Mouse (Mus musculus): ENCODE measurements around the gene Kif26b.

The Kif26b gene

DNA sequence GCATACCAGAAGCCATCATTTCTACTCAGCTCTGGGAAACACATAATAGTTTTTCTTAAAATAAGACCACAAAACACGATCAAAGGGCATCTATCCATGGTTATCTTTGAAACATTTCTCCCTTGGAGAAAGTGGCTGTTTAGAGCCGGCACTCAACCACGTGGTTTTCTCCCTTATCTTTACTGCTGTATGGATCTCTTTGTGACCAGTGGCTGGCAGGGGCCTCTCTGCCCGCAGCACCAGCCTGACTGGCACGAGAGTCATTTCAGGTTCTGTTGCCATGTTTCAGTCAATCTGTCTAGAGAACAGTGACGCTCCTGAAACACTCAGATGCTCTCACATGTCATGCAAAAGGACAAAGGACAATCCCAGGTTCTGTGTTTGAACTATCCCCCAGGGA lies 241.1 kb downstream of the Kif26b start:
- DNase-seq (ENCODE audit: low read depth, low spot score) = no peak

DNA sequence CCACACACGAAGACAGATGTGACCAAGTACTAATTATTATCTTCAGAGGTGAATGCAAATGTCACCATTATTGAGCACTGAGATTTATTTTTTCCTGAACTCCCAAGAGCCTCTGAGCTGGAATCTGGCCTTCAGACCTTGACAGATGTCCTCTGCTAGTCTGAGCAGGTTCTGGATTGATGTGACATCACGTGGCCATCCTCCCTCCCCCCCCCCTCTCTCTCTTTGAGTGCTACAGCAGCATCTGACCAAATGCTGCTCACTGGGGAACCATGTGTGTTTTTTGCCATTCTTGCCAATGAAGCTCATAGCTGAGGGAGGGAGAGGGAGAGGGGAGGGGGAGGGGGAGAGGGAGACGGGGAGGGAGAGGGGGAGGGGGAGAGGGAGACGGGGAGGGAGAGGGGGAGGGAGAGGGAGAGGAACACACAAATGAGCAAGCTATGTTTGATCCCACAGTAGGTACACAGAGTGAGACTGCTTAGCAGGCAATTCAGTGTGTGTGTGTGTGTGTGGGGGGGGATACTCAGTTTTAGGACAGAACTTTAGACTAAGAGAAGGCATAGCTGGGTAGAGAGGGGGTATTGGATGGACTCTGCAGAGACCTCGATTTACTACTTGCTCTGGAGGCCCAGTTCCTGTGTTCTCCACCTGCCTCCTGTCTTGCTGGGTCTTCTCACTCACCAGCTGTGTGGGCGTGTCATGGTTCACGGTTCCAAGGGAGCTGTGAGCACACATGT lies 241.9 kb downstream of the Kif26b start:
- no peak for DNase-seq (ENCODE audit: low read depth, low spot score)

DNA sequence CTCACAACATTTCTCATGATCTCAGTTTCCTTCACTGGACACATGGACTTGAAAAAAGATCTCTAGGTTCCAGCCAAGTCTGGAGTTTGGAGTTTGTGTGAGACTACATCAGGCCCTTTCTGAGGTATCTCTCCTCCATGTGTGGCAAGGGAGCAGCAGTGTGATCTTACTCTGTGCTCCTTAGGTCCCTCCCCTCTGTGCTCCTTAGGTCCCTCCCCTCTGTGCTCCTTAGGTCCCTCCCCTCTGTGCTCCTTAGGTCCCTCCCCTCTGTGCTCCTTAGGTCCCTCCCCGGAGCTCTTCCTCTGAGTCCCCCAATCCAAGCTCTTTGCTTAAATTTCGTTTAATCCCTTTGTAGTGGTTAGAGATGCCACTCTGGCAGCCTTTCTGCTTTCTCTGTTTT lies 250.8 kb downstream of the Kif26b start:
- no peak for DNase-seq (ENCODE audit: low read depth, low spot score)

DNA sequence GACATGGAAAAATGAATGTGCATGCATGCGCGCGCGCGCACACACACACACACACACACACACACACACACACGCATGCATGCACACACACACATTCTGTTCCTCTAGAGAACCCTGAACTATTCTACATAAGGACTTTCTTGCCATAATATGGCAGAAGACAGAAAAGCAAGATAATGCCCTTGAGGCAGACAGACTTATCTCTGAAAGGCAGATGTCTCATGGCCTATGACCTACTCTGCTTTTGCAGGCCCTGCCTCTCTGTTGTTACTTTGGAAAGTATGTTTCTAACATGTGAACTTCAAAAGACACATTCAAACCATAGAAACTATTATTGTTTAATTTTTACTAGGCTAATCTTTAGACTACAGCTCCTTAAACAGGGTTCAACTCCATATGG lies 255.1 kb downstream of the Kif26b start:
- DNase-seq (ENCODE audit: low read depth, low spot score) = no peak

DNA sequence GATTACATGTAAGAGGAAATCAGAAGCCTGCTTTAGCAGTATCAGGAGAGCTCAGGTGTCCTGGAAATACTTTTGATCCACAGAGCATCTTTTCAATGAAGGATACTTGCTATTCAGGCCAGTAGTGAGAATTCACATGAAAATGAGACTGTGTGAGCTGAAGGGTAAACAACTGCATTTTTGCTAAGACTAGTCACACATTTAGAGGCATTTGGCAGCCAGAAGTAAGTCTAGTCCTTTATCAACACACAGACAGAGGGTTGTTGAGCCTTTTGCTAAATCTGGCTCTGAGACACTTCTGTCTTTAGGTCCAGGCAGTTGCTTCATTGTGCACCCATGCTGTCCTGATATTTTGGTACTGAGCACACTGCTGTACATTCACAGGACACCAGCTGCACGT lies 262.3 kb downstream of the Kif26b start:
- no peak for DNase-seq (ENCODE audit: low read depth, low spot score)

DNA sequence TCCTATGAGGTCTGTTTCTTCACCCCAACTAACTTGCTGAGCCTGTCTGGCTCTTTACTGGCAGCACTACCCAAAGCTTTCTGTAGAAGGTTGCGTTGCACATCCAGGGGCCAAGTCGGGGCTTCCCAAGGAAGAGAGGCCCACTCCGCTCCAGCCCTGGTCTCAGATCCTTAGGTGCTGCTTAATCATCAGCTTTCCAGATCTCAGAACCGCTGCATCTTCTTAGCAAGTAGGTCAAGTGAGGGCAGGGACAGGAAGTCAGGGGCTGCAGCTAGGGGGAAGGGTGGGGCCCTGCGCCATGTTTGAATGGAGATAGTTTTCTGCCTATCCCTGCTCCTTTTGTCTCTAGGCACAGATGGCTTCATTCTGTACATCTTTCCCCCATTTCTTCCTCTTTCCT lies 263.8 kb downstream of the Kif26b start:
- no peak for DNase-seq (ENCODE audit: low read depth, low spot score)

DNA sequence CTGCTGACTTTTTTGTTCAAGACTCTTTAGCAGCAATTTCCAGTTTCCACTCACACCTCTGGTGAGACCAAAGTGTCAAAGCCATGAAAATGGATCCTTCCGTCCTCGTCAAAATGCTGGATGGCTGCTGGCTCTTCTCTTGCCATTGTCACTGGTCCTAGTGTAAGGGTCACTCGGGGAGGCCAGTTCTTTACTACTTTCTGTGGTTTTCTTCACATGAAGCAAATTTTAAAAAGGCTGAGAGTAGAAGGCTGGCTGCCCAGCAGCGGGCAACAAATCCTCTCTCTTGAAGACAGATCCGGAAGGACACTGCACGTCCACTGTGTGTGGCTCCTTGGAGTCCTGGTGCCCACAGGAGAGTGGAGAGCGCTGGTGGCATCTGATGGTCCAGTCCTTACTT lies 265.9 kb downstream of the Kif26b start:
- DNase-seq (ENCODE audit: low read depth, low spot score) = no peak

DNA sequence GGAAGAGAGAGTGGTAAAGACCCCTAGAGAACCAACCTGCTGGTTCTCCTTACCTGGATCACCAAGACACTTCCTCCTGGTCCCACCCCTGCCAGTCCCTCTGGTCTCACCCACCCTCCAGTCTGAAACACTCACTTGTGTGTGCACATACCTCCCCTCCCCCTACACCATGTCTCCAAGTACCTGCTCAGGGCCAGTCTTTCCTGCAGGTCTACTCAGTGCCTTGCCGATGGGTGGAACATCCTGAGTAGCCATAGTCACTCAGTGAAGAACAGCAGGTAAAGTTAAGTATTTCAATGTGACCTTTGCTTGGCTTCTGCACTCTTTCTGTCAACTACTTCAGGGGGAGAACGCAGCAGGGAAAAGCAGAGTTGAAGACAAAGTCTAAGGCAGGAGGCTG lies 268.5 kb downstream of the Kif26b start:
- DNase-seq (ENCODE audit: low read depth, low spot score) = no peak

DNA sequence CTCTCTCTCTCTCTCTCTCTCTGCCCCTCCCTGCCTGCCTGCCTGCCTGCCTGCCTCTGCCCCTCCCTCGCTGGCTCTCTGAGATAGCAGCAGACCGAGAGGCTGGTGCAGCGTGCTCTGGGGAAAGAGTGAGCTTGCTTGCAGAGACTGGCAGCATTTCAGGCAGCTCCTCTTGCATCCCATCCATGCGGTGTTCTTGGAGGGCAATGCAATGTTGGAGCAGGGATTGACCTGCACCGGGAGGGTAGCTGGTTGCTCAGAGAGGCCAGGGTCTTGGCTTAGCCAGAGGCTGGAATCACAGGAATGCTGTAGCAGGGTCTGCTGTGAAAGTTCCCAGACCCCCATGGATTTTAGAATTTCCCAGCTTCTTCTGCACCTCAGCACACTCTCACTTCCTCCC lies 269.4 kb downstream of the Kif26b start:
- DNase-seq (ENCODE audit: low read depth, low spot score) = no peak

DNA sequence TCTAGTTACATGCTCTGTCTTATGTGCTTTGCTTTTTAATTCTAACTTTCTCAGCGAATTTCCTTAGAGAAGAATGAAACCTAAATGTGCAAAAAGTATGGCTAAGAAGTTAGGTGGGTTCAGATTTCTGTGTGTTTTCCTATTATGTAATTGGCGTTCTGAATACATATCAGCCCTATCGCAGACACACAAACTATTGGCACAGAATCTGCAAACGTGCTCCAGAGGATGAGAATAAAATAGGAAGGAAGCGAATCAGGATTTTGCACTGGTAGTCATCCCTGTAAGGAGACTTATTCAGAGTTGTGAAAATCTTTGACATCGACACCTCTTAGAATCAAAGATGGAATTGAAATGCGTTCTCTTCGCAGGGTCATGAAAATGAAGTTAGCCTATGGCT lies 270.0 kb downstream of the Kif26b start:
- no peak for DNase-seq (ENCODE audit: low read depth, low spot score)

DNA sequence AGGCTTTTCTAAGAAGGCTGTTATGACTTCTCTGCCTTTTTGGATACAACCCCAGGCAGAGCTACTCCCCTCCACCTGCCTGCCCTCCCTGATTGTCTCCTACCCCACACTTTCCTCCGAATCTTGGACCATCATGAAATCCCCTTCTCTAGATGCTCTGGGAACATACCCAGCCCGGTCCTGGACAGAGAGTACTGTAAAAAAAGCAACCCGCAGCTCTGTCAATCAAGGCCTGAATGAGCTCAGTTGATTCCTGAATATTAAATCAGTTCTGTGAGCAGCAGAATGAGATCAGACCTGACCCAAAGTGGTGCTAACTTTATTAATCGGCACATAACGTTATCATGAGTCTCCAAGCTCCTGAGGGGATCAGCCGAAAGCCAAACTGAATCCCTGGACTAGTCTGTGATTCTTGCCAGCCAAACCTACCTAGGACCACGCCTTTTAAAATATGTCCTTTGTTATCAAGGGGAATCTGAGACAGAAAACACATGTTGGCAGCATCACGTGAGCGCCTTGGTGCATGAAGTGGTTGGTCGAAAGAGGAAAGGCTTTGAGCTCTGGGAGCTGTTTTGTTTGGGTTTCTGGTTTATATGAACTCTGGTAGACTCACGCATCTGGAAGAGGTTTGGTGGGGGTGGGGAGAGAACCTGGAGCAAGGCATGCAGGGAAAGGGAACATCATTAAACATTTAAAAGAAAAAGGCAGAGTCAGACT lies 271.1 kb downstream of the Kif26b start:
- DNase-seq (ENCODE audit: low read depth, low spot score) = no peak

DNA sequence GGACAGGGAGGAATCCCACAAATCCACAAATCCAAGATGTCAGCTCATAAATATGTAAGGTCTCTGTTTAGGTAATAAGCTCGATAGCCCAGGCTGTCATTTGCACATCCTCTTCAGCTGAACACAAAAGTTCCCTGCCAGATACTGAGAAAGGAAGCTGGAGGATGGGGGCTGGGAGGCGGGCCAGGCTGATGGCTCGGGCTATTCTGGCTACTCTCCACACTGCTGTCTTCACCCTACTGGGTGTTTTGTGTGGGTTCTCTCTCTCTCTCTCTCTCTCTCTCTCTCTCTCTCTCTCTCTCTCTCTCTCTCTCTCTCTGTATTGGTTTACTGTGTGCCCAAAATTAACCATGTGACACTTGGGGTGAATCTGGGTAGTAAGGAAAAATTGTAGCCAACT lies 274.2 kb downstream of the Kif26b start:
- no peak for DNase-seq (ENCODE audit: low read depth, low spot score)

DNA sequence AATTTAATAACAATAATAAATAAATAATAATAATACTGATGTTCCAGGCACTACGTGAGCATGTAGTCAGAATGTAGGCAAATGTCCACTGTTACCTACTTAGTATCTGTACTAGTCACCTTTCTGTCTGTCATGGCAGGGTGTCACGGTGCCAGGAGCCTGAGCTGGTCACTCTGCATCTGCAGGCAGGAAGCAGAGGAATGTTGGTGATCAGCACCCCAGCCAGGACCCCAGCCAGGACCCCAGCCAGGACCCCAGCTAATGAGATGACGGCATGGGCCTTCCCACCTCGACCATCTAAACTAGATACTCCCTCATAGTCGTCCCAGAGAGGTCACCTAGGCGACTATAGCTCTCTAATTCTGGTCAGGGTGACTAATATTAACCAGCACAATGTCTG lies 288.6 kb downstream of the Kif26b start:
- DNase-seq (ENCODE audit: low read depth, low spot score) = no peak

DNA sequence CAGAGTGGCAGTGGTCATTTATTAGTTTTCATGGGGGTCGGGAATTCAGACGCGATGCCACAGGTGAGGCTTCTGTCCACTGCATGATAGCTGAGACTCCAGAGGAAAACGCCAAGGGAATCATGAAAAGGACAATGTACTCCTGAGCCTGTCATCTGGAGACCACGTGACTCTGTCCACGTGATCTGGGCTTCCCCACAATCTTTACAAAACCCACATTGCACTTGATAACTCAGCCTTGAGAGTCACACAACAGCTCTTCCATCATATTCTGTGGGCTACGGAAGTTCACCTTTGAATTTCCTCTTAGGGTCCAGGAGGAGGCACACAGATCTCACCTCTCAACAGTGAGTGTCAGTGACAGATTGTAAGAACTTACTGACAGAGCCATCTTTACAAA lies 290.1 kb downstream of the Kif26b start:
- DNase-seq (ENCODE audit: low read depth, low spot score) = no peak

DNA sequence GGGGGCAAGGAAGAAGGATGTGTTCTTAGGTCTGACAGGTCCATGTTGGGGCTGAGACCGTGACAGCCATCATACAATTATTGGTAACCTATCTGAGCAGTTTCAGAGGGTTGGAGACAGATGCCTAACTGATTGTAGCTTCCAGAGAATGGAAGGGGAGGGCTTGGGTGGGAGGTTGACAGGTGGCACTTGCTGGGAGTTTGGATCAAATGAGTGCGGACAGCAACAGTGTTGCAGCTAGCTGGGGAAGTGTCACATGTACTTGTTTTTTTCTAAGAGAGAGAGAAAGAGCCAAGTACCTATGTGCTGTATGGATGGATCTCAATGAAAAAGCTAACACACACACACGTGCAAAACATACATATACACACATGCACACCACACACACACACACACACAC lies 291.2 kb downstream of the Kif26b start:
- DNase-seq (ENCODE audit: low read depth, low spot score) = no peak

DNA sequence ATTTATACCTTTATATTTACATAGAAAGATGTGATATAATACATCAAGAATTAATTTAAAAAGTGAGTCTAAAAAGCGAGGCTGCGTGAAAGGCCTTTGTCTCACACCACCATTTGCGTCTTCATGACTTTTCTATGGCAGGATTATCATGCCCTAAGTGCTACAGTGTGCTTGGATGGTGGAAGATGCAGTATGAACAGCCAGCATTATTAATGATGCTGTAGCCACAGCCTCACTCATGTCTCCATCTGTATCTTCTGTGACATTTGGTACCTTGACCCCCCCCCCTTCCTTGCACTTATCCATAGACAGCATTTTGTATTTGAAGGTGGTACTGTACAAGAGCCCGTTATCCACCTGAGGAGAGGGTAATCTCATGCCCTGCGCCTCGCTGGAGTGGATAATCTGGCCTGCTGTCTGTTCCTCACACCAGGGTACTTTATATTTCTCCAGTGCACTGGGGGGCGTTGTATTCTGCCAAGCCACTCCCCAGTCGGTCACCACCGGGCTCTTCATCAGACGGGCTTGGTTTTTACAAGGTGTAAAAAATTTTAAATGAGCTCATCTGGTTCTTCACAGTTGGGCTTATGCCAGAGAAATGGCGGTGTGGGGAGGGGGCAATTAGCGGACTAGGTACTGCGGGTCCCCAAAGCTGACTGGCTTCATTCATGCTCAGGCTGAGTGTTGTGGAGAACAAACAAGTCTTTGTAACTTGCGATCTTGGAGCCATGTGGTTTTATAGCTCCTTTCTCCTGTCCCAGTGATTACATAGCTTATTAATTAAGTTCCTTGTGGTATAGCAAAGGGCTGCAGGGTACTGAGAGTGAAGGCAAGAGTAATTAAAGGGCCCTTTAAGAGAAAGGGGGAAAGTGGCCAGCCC lies 291.9 kb downstream of the Kif26b start:
- no peak for DNase-seq (ENCODE audit: low read depth, low spot score)

DNA sequence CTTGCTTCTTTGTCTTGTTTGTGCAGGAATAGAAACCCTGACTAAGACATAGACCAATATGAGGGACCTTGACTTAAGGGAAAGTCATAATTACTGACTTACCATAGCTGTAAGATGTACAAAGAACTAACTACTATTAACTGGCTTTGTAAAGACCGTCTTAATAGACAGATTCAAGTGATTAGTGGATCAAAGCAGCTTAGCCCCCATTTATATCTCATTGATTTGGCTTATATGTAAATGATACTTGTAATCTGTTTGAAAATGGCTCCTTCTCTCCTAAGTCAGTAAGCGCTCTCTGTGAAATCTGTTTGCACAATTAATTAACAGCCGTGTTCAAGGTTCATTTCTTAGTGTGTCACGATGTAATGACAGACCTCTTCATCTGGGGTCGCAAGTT lies 295.9 kb downstream of the Kif26b start:
- no peak for DNase-seq (ENCODE audit: low read depth, low spot score)

DNA sequence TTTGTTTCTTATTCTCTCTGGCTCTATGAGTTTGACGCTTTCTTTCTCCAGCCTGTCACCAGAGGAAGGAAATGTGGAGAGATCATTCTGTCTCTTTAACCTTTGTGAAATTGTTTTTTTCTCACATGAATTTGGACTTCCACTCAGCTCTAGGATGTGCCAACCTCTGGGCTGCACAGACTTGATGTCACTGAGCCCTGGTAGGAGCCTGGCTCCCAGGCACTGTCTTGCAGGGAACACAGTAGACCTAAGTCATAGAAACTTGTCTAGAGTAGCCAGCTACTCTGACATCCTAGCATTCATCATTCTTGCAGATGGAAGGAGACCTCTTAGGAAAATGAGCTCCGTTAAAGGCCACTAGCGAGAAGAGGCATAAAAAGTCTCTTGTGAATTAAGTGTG lies 298.3 kb downstream of the Kif26b start:
- no peak for DNase-seq (ENCODE audit: low read depth, low spot score)

DNA sequence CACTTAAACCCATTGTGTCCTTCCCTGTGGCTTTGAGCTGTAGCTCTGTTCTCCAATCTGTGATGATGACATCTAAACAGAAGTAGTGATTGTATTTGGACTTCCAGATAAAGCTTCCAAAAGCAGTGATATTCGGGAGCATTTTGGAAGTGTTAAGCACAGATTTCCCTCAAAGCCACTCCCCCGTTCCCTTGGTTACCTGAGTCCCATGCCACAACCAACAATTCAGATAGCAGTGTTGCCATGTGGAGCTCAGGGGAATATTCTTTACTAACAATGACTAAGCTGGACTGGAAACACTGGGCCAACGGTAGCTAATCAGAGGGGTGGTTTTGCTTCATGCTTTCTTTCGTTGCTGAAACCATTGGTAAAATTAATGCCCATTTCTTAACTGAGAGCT lies 300.5 kb downstream of the Kif26b start:
- no peak for DNase-seq (ENCODE audit: low read depth, low spot score)

DNA sequence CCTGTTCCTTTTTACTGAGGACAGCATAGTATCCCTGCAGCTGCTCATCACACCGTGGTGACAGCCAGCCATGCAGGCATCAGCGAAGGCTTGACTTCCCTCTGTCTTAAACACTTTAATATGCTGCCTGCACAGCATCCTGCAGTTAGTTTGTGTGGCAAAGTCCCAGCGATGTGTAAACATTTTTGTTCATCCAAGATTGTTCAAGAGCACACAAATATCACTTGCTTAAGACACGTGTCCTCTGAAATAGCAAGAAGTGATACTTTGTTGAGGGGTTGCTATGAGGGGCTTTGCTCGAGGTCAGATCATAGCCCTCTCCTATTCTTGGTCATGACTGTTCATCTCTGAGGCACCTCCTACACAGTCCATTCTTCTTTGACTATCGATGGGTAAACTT lies 303.6 kb downstream of the Kif26b start:
- DNase-seq (ENCODE audit: low read depth, low spot score) = no peak

DNA sequence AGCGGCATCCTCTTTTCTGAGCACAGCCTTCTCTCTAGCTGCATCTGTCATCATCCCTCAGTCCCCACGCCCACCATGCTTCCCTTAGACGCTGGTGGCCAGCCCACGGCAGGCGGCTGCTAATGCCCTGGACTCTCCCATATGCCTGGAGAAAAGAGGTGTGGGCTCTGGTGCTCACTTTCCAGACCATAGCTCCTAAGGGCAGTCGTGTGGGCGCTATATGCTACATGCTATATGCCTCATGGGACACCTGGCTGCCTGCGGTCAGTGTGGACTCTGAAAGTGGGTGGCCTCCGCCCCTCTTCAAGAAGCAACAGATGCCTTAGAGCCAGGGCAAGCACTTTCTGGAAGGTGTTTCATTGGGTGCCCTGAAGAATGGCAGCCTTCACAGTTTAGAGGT lies 306.9 kb downstream of the Kif26b start:
- no peak for DNase-seq (ENCODE audit: low read depth, low spot score)

DNA sequence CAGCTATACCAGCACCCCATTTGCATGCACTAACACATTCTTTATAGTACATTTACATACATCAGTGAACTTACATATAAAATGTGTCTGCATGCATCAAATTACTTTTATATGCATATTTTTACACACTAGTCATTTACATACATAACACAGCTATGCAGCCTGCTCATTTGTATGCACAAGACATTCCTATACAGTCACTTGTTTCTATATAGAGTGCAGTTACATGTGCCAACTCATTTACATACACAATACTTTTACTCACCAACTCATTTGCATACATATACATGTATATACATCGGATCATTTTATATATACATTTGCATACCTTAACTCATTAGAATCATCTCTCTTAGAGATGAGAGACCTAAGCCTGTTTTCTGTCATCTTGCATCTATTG lies 308.1 kb downstream of the Kif26b start:
- DNase-seq (ENCODE audit: low read depth, low spot score) = no peak

All from WW6 (cell line).